Mouse (Mus musculus): Measurements from ENCODE around the gene Sh3bp5.

GRCm38 (mm10) chr14:31410123-31410724, 25.7 kb downstream of the Sh3bp5 start:
- TF ChIP-seq GATA1 (IDR thresholded peaks at IDR 0.05; ENCODE audit: low read length), result no peak
- no peak for TF ChIP-seq TAL1 (IDR thresholded peaks at IDR 0.05; ENCODE audit: low read length)
